Mouse (Mus musculus): ENCODE data around the gene Sfr1. TPM values are rescaled to one million over a fixed set of nuclear protein-coding genes. Genes with fewer than 3 reads are reported as not detected.

The Sfr1 gene
- polyA plus RNA-seq, 1 experiment: 69.6 TPM

GRCm38 (mm10) chr19:47731931-47732330 is 449 bp downstream of the Sfr1 start:
- peaks cover 1% of the 10 kb centered on the region; the same call in 1 of the 2 replicates for H3K4me1 ChIP-seq (ENCODE audit: control insufficient read depth, insufficient read depth, low read length)
- peak overlapping the region; percentile 63 for H3K4me3 ChIP-seq (ENCODE audit: insufficient read depth, low read length)
- H3K27ac ChIP-seq (ENCODE audit: insufficient read depth, low read length): peak overlapping the region; percentile 34; the same call in 1 of the 2 replicates
- TF ChIP-seq POLR2A (IDR thresholded peaks at IDR 0.05; ENCODE audit: extremely low read depth, insufficient read depth, low read length) (no peak), CTCF (IDR thresholded peaks at IDR 0.05; ENCODE audit: extremely low read depth, insufficient read depth, low read length) (no peak)

GRCm38 (mm10) chr19:47747072-47747471 is 15.6 kb downstream of the Sfr1 start:
- no peak for TF ChIP-seq CTCF (IDR thresholded peaks at IDR 0.05; ENCODE audit: extremely low read depth, insufficient read depth, low read length)
- TF ChIP-seq POLR2A (IDR thresholded peaks at IDR 0.05; ENCODE audit: extremely low read depth, insufficient read depth, low read length): no peak
- no peak overlapping the region for H3K4me3 ChIP-seq (ENCODE audit: insufficient read depth, low read length)
- no peak overlapping the region for H3K27ac ChIP-seq (ENCODE audit: insufficient read depth, low read length)
- H3K4me1 ChIP-seq (ENCODE audit: control insufficient read depth, insufficient read depth, low read length): no peaks in the 10 kb centered on the region; the same call in 1 of the 2 replicates

- Histone ChIP-seq H3K27ac (ENCODE audit: insufficient read depth, low read length) (no peak overlapping the region), H3K4me1 (ENCODE audit: control insufficient read depth, insufficient read depth, low read length) (no peaks in the 10 kb centered on the region; the same call in 1 of the 2 replicates), H3K4me3 (ENCODE audit: insufficient read depth, low read length) (no peak overlapping the region)
- TF ChIP-seq CTCF (IDR thresholded peaks at IDR 0.05; ENCODE audit: extremely low read depth, insufficient read depth, low read length): no peak
- TF ChIP-seq POLR2A (IDR thresholded peaks at IDR 0.05; ENCODE audit: extremely low read depth, insufficient read depth, low read length): no peak
These were observed 17.5 kb downstream of the Sfr1 start for GRCm38 (mm10) chr19:47748950-47749349.

GRCm38 (mm10) chr19:47750391-47750790 is 18.9 kb downstream of the Sfr1 start:
- Histone ChIP-seq H3K4me1 (ENCODE audit: control insufficient read depth, insufficient read depth, low read length) (no peaks in the 10 kb centered on the region; the same call in 1 of the 2 replicates), H3K27ac (ENCODE audit: insufficient read depth, low read length) (no peak overlapping the region), H3K4me3 (ENCODE audit: insufficient read depth, low read length) (no peak overlapping the region)
- TF ChIP-seq CTCF (IDR thresholded peaks at IDR 0.05; ENCODE audit: extremely low read depth, insufficient read depth, low read length) (no peak), POLR2A (IDR thresholded peaks at IDR 0.05; ENCODE audit: extremely low read depth, insufficient read depth, low read length) (no peak)

- H3K4me1 ChIP-seq (ENCODE audit: control insufficient read depth, insufficient read depth, low read length): no peaks in the 10 kb centered on the region
- no peak overlapping the region for H3K4me3 ChIP-seq (ENCODE audit: insufficient read depth, low read length)
- H3K27ac ChIP-seq (ENCODE audit: insufficient read depth, low read length): no peak overlapping the region
- TF ChIP-seq CTCF (IDR thresholded peaks at IDR 0.05; ENCODE audit: extremely low read depth, insufficient read depth, low read length): no peak
- TF ChIP-seq POLR2A (IDR thresholded peaks at IDR 0.05; ENCODE audit: extremely low read depth, insufficient read depth, low read length): no peak
These were observed 21.0 kb downstream of the Sfr1 start for GRCm38 (mm10) chr19:47752456-47752855.

- TF ChIP-seq CTCF (IDR thresholded peaks at IDR 0.05; ENCODE audit: extremely low read depth, insufficient read depth, low read length) (no peak), POLR2A (IDR thresholded peaks at IDR 0.05; ENCODE audit: extremely low read depth, insufficient read depth, low read length) (no peak)
- H3K4me1 ChIP-seq (ENCODE audit: control insufficient read depth, insufficient read depth, low read length): no peaks in the 10 kb centered on the region
- no peak overlapping the region for H3K27ac ChIP-seq (ENCODE audit: insufficient read depth, low read length)
- H3K4me3 ChIP-seq (ENCODE audit: insufficient read depth, low read length): no peak overlapping the region
These were observed 22.4 kb downstream of the Sfr1 start for GRCm38 (mm10) chr19:47753921-47754320.

- H3K4me3 ChIP-seq (ENCODE audit: insufficient read depth, low read length): no peak overlapping the region
- no peaks in the 10 kb centered on the region for H3K4me1 ChIP-seq (ENCODE audit: control insufficient read depth, insufficient read depth, low read length)
- H3K27ac ChIP-seq (ENCODE audit: insufficient read depth, low read length): no peak overlapping the region
- TF ChIP-seq CTCF (IDR thresholded peaks at IDR 0.05; ENCODE audit: extremely low read depth, insufficient read depth, low read length): no peak
- no peak for TF ChIP-seq POLR2A (IDR thresholded peaks at IDR 0.05; ENCODE audit: extremely low read depth, insufficient read depth, low read length)
These were observed 23.4 kb downstream of the Sfr1 start for GRCm38 (mm10) chr19:47754931-47755330.

GRCm38 (mm10) chr19:47755625-47756024 is 24.1 kb downstream of the Sfr1 start:
- TF ChIP-seq CTCF (IDR thresholded peaks at IDR 0.05; ENCODE audit: extremely low read depth, insufficient read depth, low read length) (no peak), POLR2A (IDR thresholded peaks at IDR 0.05; ENCODE audit: extremely low read depth, insufficient read depth, low read length) (no peak)
- no peaks in the 10 kb centered on the region for H3K4me1 ChIP-seq (ENCODE audit: control insufficient read depth, insufficient read depth, low read length)
- no peak overlapping the region for H3K4me3 ChIP-seq (ENCODE audit: insufficient read depth, low read length)

GRCm38 (mm10) chr19:47777847-47778246 is 46.4 kb downstream of the Sfr1 start:
- Histone ChIP-seq H3K4me1 (ENCODE audit: control insufficient read depth, insufficient read depth, low read length) (no peaks in the 10 kb centered on the region), H3K27ac (ENCODE audit: insufficient read depth, low read length) (no peak overlapping the region), H3K4me3 (ENCODE audit: insufficient read depth, low read length) (no peak overlapping the region)
- TF ChIP-seq POLR2A (IDR thresholded peaks at IDR 0.05; ENCODE audit: extremely low read depth, insufficient read depth, low read length) (no peak), CTCF (IDR thresholded peaks at IDR 0.05; ENCODE audit: extremely low read depth, insufficient read depth, low read length) (no peak)

More at GRCm38 (mm10) chr19:47755625-47756024, 24.1 kb downstream of the Sfr1 start:
- H3K27ac ChIP-seq (ENCODE audit: insufficient read depth, low read length): no peak overlapping the region

- H3K4me1 ChIP-seq (ENCODE audit: control insufficient read depth, insufficient read depth, low read length): no peaks in the 10 kb centered on the region
- TF ChIP-seq POLR2A (IDR thresholded peaks at IDR 0.05; ENCODE audit: extremely low read depth, insufficient read depth, low read length) (no peak), CTCF (IDR thresholded peaks at IDR 0.05; ENCODE audit: extremely low read depth, insufficient read depth, low read length) (no peak)
- H3K4me3 ChIP-seq (ENCODE audit: insufficient read depth, low read length): no peak overlapping the region
- no peak overlapping the region for H3K27ac ChIP-seq (ENCODE audit: insufficient read depth, low read length)
These were observed 48.7 kb downstream of the Sfr1 start for GRCm38 (mm10) chr19:47780145-47780544.

Measured in cortical plate, adult 2 months (tissue).